Mouse (Mus musculus) thymus, adult 2 months (tissue): ENCODE data around the gene Abhd16b.

ENCODE experiments used
- CTCF ChIP-seq: fragments of 200-500 bp; IDR thresholded peaks from 2 replicates; pipeline ENCODE4 v1.5.1; 2012; ENCODE audit warnings: mild to moderate bottlenecking, control low read depth, low read length, moderate library complexity, borderline replicate concordance; ENCODE audit not compliant: control insufficient read depth, poor library complexity, insufficient read depth; ENCODE audit errors: extremely low read depth
- POLR2A ChIP-seq: fragments of 200-500 bp; IDR thresholded peaks from 2 replicates; pipeline ENCODE4 v1.6.1; 2012; ENCODE audit warnings: mild to moderate bottlenecking, low read length, control low read depth, moderate library complexity; ENCODE audit not compliant: control insufficient read depth, poor library complexity, insufficient read depth; ENCODE audit errors: extremely low read depth

DNA sequence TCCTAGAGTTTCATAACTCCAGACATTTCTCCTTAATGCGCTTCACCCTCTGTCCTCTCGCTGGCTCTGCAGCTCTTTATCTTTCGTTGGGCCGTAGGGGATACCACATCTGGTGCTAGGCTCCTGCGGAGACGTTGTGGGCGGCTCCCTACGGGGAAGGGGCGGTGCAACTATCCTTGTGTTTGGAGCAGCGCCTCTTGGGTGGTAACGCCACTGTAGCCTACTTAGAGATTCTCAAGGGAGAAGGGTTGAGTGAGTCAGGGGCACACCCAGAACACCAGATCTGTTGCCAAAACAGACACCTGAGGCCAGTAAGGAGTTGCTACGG lies 4.5 kb downstream of the Abhd16b start:
- TF ChIP-seq CTCF (no peak), POLR2A (no peak)
